Mouse (Mus musculus) adrenal gland, postnatal 14 days (tissue): ENCODE measurements around the gene BC034090. TPM values are rescaled to one million over a fixed set of nuclear protein-coding genes. Genes with fewer than 3 reads are reported as not detected.
"Not testable (repeated sequence)": the region's sequence is repeated elsewhere in the genome, so short reads cannot be mapped to it uniquely, and the experiment has no call there.

Experiments used
- DNase-seq: peaks from one replicate; pipeline ENCODE4 v3.0.0; 2021; ENCODE audit warnings: mixed read lengths
- total RNA-seq: library from RNA; stranded (reverse); gene quantifications from 2 replicates; pipeline ENCODE4 v1.2.3, GENCODE M21; 2021

Gene BC034090
- total RNA-seq, 1 experiment from 2014 or later: 26.9 TPM

GRCm38 (mm10) chr1:155191219-155191618 lies 53.0 kb downstream of the BC034090 start:
- DNase-seq: no peak

GRCm38 (mm10) chr1:155188656-155189055 lies 55.6 kb downstream of the BC034090 start:
- no peak for DNase-seq

- DNase-seq: no peak
Observed at GRCm38 (mm10) chr1:155184191-155184590, 60.1 kb downstream of the BC034090 start.

GRCm38 (mm10) chr1:155178192-155178924 lies 65.9 kb downstream of the BC034090 start:
- no peak for DNase-seq

- DNase-seq: no peak
Observed at GRCm38 (mm10) chr1:155174424-155174823, 69.8 kb downstream of the BC034090 start.

- DNase-seq: not testable (repeated sequence)
Observed at GRCm38 (mm10) chr1:155173644-155174016, 70.6 kb downstream of the BC034090 start.

GRCm38 (mm10) chr1:155172895-155173643 lies 71.2 kb downstream of the BC034090 start:
- DNase-seq: no peak

GRCm38 (mm10) chr1:155169935-155170334 lies 74.3 kb downstream of the BC034090 start:
- DNase-seq: no peak

- no peak for DNase-seq
Observed at GRCm38 (mm10) chr1:155167453-155167852, 76.8 kb downstream of the BC034090 start.

Other genes with a start within 250 kb of the BC034090 start
- gene Ier5, start 144.8 kb downstream of the BC034090 start, total RNA-seq: 11.1 and 12.9 TPM in 2 replicates
- 13.8 and 17.2 TPM in 2 replicates for gene Mr1, start 97.6 kb downstream of the BC034090 start, total RNA-seq
- 48.4 and 59.5 TPM in 2 replicates for gene Stx6, start 85.7 kb downstream of the BC034090 start, total RNA-seq
- gene Xpr1, start 173.0 kb upstream of the BC034090 start, total RNA-seq: 40.9 and 41.8 TPM in 2 replicates